Mouse (Mus musculus) left cerebral cortex, adult 2 months (tissue): ENCODE data around the gene Tmsb15a. TPM values are rescaled to one million over a fixed set of nuclear protein-coding genes. Genes with fewer than 3 reads are reported as not detected.

Experiments used
- DNase-seq, 2 experiments: peaks; one replicate each; pipeline ENCODE4 v3.0.0; 2021 to 2022; ENCODE audit warnings: low spot score in 2 of 2, mixed read lengths in 1 of 2; ENCODE audit errors: extremely low spot score in 1 of 2
- H3K27ac ChIP-seq: fragments of 200-600 bp; 2 replicates; pipeline ENCODE4 v1.8.1; 2022
- H3K4me3 ChIP-seq: fragments of 200-600 bp; 2 replicates; pipeline ENCODE4 v1.8.1; 2022
- CTCF ChIP-seq: fragments of 200-600 bp; IDR thresholded peaks from 2 replicates; pipeline ENCODE4 v1.8.1; 2022; ENCODE audit warnings: antibody characterized with exemption, mild to moderate bottlenecking, moderate library complexity
- intact Hi-C: fragments of 180-260 bp; cut with DNase I; formaldehyde crosslinking; loops from one replicate; pipeline ENCODE4 v1.15.1; 2025
- microRNA-seq, 2 experiments: library from miRNA; unstranded; fragments of <30 nt; microRNA quantifications; one replicate each; pipeline ENCODE4 v1.2.0; 2021
- total RNA-seq, 2 experiments: library from RNA; stranded (reverse); gene quantifications; 2 replicates each; pipeline ENCODE4 v1.2.3; 2021

Gene Tmsb15a
- total RNA-seq, 2 experiments from 2014 or later = not detected

DNA sequence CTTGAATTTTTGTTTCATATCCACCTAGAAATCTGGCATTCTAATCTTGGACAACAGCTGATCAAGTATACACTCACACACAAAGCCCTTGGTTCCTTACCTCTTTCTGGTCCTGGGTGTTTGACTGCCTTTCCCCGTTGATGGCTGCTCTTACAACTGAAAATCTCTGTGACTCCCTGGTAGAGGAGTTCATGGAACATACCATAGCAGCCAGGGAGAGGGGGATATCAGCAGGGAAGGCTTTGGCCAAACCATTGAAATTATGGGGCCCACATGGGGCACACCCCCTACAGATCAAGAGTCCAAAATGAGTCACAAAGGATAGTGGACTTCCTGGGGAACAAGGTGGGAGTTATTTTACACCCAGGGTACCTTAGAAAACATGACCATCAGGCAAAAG lies 31.4 kb downstream of the Tmsb15a start, which contains the start of gene Tcp11x2:
Tcp11x2 (minus strand) TSS at position 158 of the 400 bp plus-strand sequence.
- TF ChIP-seq CTCF = no peak
- intact Hi-C loops = loop anchor here (1.0 kb wide), 1 partner anchor 17 kb away; no protein-coding TSS in a partner anchor
- H3K27ac ChIP-seq = no peak within 1 kb of the TSS
- no peak for DNase-seq
- H3K4me3 ChIP-seq = no peak within 1 kb of the TSS

DNA sequence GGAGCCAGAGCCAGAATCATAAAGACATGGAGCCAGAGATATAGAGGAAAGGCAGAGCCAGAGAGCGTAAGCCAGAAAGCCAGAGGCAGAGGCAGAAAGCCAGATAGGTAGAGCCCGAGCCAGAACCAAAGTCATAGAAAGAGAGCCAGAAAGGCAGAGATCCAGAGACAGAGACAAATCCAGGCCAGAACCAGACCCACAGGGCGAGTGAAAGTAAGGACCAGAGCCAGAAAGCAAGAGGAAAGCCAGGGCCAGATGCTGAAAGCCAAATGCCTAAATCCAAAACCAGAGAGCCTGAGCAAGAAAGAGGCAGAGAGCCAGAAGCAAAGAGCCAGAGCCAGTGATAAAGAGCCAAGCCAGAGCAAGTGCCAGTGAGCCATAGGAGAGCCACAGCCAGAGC lies 37.3 kb downstream of the Tmsb15a start:
- intact Hi-C loops = no loop called here
- no peak for DNase-seq
- H3K27ac ChIP-seq = no peak overlapping the region
- H3K4me3 ChIP-seq = no peak overlapping the region
- no peak for TF ChIP-seq CTCF

DNA sequence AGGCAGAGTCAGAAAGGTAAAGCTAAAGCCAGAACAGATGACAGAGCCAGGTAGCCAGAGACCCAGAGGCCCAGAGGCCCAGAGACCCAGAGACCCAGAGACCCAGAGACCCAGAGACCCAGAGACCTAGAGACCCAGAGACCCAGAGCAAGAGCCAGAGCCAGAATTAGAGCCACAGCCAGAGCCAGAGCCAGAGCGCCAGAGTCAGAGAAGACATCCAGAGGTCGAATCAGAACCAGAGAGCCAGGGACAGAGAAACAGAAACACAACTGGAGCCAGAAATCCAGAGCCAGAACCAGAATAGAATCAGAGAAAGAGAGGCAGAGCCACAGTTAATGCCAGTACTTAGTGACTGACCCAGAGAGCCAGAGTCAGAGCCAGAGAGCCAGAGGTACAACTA lies 43.2 kb downstream of the Tmsb15a start:
- intact Hi-C loops = no loop called here
- TF ChIP-seq CTCF = no peak
- no peak overlapping the region for H3K4me3 ChIP-seq
- no peak for DNase-seq
- no peak overlapping the region for H3K27ac ChIP-seq

Small RNAs within 50 kb of the gene (microRNA-seq; reads per million reads assigned to microRNA genes)
- gene Mir7646 = 0 reads per million in 2 experiments

Other genes with a start within 250 kb of the Tmsb15a start
- gene AV320801, start 230.7 kb downstream of the Tmsb15a start, total RNA-seq = not detected
- 1 to 10 TPM; 5.8 to 6.2 TPM for gene Nxf7, start 126.5 kb downstream of the Tmsb15a start, total RNA-seq
- not detected for gene Prame, start 97.6 kb downstream of the Tmsb15a start, total RNA-seq
- not detected for gene Tcp11x2, start 31.5 kb downstream of the Tmsb15a start, total RNA-seq
- 10 to 100 TPM; 33.3 to 33.7 TPM for gene Armcx5, start 17.5 kb upstream of the Tmsb15a start, total RNA-seq
- gene Gprasp1, start 17.5 kb upstream of the Tmsb15a start, total RNA-seq = 100 to 1,000 TPM; 344 to 376 TPM
- 10 to 100 TPM; 68.8 to 69.9 TPM for gene Bhlhb9, start 72.3 kb upstream of the Tmsb15a start, total RNA-seq
- gene Gprasp2, start 113.8 kb upstream of the Tmsb15a start, total RNA-seq = 100 to 1,000 TPM; 176 to 226 TPM